Mouse (Mus musculus): ENCODE measurements around the gene Anks1b. TPM values are rescaled to one million over a fixed set of nuclear protein-coding genes. Genes with fewer than 3 reads are reported as not detected.

Anks1b gene
- total and polyA plus RNA-seq, 3 experiments, result not detected

DNA sequence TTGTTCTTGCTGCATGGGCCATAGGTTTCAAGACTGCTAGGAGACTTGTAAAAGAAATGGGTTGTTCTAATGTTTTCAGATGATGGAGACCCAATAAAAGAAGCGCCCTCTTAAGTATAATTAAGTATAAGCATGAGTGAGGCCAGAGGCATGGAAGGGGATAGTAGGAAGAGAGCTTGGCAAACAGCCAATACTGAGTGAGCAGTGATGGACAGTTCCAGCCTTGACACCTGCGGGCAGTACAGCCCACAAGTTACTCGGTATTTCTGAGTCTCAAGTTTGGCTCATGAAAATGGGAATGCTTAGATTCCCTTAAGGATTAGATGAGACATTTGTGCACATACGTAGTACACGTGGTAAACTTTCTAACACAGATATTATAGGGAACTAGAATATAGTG lies 1016.3 kb downstream of the Anks1b start:
- no peaks in the 10 kb centered on the region for H3K27me3 ChIP-seq (ENCODE audit: control insufficient read depth in 1 of 2, insufficient read depth in 2 of 2, low read length in 2 of 2)
- H3K9me3 ChIP-seq (replicated peaks; ENCODE audit: insufficient read depth, low read length), result no peaks in the 10 kb centered on the region
- DNase-seq (ENCODE audit: low read depth, low spot score), result no peak
- H3K36me3 ChIP-seq (ENCODE audit: control insufficient read depth in 1 of 2, insufficient read depth in 2 of 2, low read length in 2 of 2), result no peaks in the 10 kb centered on the region
- no peak overlapping the region for H3K27ac ChIP-seq (ENCODE audit: control insufficient read depth, low read depth, low read length)
- no peaks in the 10 kb centered on the region for H3K4me1 ChIP-seq (ENCODE audit: control insufficient read depth in 1 of 2, insufficient read depth in 2 of 2, low read length in 2 of 2)
- TF ChIP-seq RCOR1 (IDR thresholded peaks at IDR 0.05; ENCODE audit: low read depth, low read length), result no peak
- no peak for TF ChIP-seq ZMIZ1 (IDR thresholded peaks at IDR 0.05; ENCODE audit: low read depth, low read length)
- no peak for TF ChIP-seq ETS1 (IDR thresholded peaks at IDR 0.05; ENCODE audit: low read depth, low read length)
- no peak for TF ChIP-seq CTCF (IDR thresholded peaks at IDR 0.05 in 2 of 3, conservative IDR thresholded peaks at IDR 0.05 in 1 of 3; ENCODE audit: control insufficient read depth in 1 of 3, insufficient read depth in 1 of 3, low read depth in 2 of 3, low read length in 3 of 3, poor library complexity in 1 of 3, severe bottlenecking in 1 of 3)
- TF ChIP-seq TCF12 (IDR thresholded peaks at IDR 0.05; ENCODE audit: low read depth, low read length), result no peak
- TF ChIP-seq MXI1 (IDR thresholded peaks at IDR 0.05; ENCODE audit: low read depth, low read length), result no peak
- TF ChIP-seq JUND (IDR thresholded peaks at IDR 0.05; ENCODE audit: low read depth, low read length), result no peak
- H3K79me2 ChIP-seq (ENCODE audit: control insufficient read depth, insufficient read depth, low read length, poor library complexity), result no peaks in the 10 kb centered on the region
- no peak overlapping the region for H3K4me3 ChIP-seq (ENCODE audit: control insufficient read depth in 1 of 2, insufficient read depth in 1 of 2, low read depth in 2 of 2, low read length in 2 of 2)
- no peak overlapping the region for H3K9ac ChIP-seq (ENCODE audit: control insufficient read depth, low read depth, low read length, poor library complexity, severe bottlenecking)

DNA sequence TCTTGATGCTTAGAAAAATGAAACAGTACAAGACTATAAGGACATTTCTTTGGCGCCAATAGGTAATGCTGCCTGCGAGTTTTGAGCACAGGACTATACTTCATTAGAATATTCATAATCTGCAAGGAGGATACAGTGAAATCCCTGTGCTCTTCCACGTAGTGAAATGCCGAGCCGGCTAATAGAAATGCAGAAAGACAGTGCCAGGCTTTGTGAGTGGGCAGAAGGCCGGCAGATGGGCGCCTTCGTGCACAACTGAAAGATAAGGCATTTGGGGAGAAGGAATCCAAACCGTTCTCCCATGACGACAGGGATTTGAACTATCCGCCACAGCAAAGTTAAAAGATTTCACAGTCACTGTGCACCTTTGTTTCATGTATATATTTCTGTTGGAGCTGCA lies 1019.4 kb downstream of the Anks1b start:
- Histone ChIP-seq H3K27me3 (ENCODE audit: control insufficient read depth in 1 of 2, insufficient read depth in 2 of 2, low read length in 2 of 2) (no peaks in the 10 kb centered on the region; a peak in 1 of 4 replicates), H3K79me2 (ENCODE audit: control insufficient read depth, insufficient read depth, low read length, poor library complexity) (no peaks in the 10 kb centered on the region), H3K9me3 (replicated peaks; ENCODE audit: insufficient read depth, low read length) (no peaks in the 10 kb centered on the region), H3K36me3 (ENCODE audit: control insufficient read depth in 1 of 2, insufficient read depth in 2 of 2, low read length in 2 of 2) (no peaks in the 10 kb centered on the region), H3K27ac (ENCODE audit: control insufficient read depth, low read depth, low read length) (no peak overlapping the region), H3K9ac (ENCODE audit: control insufficient read depth, low read depth, low read length, poor library complexity, severe bottlenecking) (no peak overlapping the region), H3K4me1 (ENCODE audit: control insufficient read depth in 1 of 2, insufficient read depth in 2 of 2, low read length in 2 of 2) (no peaks in the 10 kb centered on the region), H3K4me3 (ENCODE audit: control insufficient read depth in 1 of 2, insufficient read depth in 1 of 2, low read depth in 2 of 2, low read length in 2 of 2) (no peak overlapping the region)
- TF ChIP-seq GATA1 (IDR thresholded peaks at IDR 0.05; ENCODE audit: low read depth, low read length), result no peak
- TF ChIP-seq USF2 (IDR thresholded peaks at IDR 0.05; ENCODE audit: borderline replicate concordance in 1 of 2, insufficient read depth in 1 of 2, low read depth in 1 of 2, low read length in 2 of 2), result no peak
- no peak for TF ChIP-seq MXI1 (IDR thresholded peaks at IDR 0.05; ENCODE audit: low read depth, low read length)
- no peak for TF ChIP-seq ZC3H11A (IDR thresholded peaks at IDR 0.05; ENCODE audit: low read depth, low read length)
- no peak for TF ChIP-seq SMC3 (IDR thresholded peaks at IDR 0.05; ENCODE audit: low read depth, low read length)
- TF ChIP-seq MYC (IDR thresholded peaks at IDR 0.05; ENCODE audit: low read depth, low read length), result no peak
- TF ChIP-seq E2F4 (IDR thresholded peaks at IDR 0.05; ENCODE audit: borderline replicate concordance, low read depth, low read length), result no peak
- no peak for TF ChIP-seq ELF1 (IDR thresholded peaks at IDR 0.05; ENCODE audit: low read depth, low read length)
- no peak for TF ChIP-seq MYB (IDR thresholded peaks at IDR 0.05; ENCODE audit: low read depth, low read length)
- TF ChIP-seq RCOR1 (IDR thresholded peaks at IDR 0.05; ENCODE audit: low read depth, low read length), result no peak
- no peak for DNase-seq (ENCODE audit: low read depth, low spot score)

DNA sequence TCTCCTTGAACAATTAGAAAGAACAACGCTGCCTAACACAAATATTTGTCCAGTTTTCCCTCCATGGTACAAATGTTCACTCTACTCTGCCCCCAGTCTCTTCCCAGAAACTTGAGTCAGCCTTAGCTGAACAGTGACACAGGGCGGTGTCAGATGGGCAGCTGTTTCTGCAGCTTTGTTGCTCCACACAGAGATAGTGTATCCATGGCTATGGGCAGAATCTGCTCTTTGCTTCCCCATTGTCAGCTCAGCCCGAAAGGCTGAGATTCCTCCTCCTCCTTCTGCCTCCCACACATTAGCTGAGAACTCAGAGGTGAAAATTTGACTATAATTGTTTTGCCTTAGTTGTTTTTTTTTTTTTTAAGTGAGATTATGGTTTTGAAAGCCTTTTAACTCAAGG lies 1024.6 kb downstream of the Anks1b start:
- Histone ChIP-seq H3K9me3 (replicated peaks; ENCODE audit: insufficient read depth, low read length) (no peaks in the 10 kb centered on the region), H3K4me3 (ENCODE audit: control insufficient read depth in 1 of 2, insufficient read depth in 1 of 2, low read depth in 2 of 2, low read length in 2 of 2) (no peak overlapping the region), H3K36me3 (ENCODE audit: control insufficient read depth in 1 of 2, insufficient read depth in 2 of 2, low read length in 2 of 2) (no peaks in the 10 kb centered on the region), H3K27me3 (ENCODE audit: control insufficient read depth in 1 of 2, insufficient read depth in 2 of 2, low read length in 2 of 2) (no peaks in the 10 kb centered on the region; a peak in 1 of 4 replicates), H3K4me1 (ENCODE audit: control insufficient read depth in 1 of 2, insufficient read depth in 2 of 2, low read length in 2 of 2) (no peaks in the 10 kb centered on the region), H3K79me2 (ENCODE audit: control insufficient read depth, insufficient read depth, low read length, poor library complexity) (no peaks in the 10 kb centered on the region), H3K9ac (ENCODE audit: control insufficient read depth, low read depth, low read length, poor library complexity, severe bottlenecking) (no peak overlapping the region), H3K27ac (ENCODE audit: control insufficient read depth, low read depth, low read length) (no peak overlapping the region)
- DNase-seq (ENCODE audit: low read depth, low spot score), result no peak
- TF ChIP-seq ZKSCAN1 (IDR thresholded peaks at IDR 0.05; ENCODE audit: low read depth, low read length), result no peak
- no peak for TF ChIP-seq UBTF (IDR thresholded peaks at IDR 0.05; ENCODE audit: borderline replicate concordance, insufficient read depth, low read depth, low read length)
- no peak for TF ChIP-seq CHD2 (IDR thresholded peaks at IDR 0.05; ENCODE audit: low read length)
- TF ChIP-seq TCF12 (IDR thresholded peaks at IDR 0.05; ENCODE audit: low read depth, low read length), result no peak
- no peak for TF ChIP-seq ETS1 (IDR thresholded peaks at IDR 0.05; ENCODE audit: low read depth, low read length)
- no peak for TF ChIP-seq POLR2A (IDR thresholded peaks at IDR 0.05; ENCODE audit: control insufficient read depth in 1 of 2, insufficient read depth in 1 of 2, low read depth in 1 of 2, low read length in 2 of 2, poor library complexity in 1 of 2)
- TF ChIP-seq MXI1 (IDR thresholded peaks at IDR 0.05; ENCODE audit: low read depth, low read length), result no peak
